Mouse (Mus musculus) heart, postnatal 0 days (tissue): ENCODE measurements around the gene Gm11758.

ENCODE experiments used
- CTCF ChIP-seq: IDR thresholded peaks from 2 replicates; pipeline ENCODE4 v1.5.1; 2016; ENCODE audit warnings: antibody characterized with exemption, control low read depth, low read depth
- EP300 ChIP-seq: IDR thresholded peaks from 2 replicates; pipeline ENCODE4 v1.6.1; 2016; ENCODE audit warnings: antibody characterized with exemption, low read depth

DNA sequence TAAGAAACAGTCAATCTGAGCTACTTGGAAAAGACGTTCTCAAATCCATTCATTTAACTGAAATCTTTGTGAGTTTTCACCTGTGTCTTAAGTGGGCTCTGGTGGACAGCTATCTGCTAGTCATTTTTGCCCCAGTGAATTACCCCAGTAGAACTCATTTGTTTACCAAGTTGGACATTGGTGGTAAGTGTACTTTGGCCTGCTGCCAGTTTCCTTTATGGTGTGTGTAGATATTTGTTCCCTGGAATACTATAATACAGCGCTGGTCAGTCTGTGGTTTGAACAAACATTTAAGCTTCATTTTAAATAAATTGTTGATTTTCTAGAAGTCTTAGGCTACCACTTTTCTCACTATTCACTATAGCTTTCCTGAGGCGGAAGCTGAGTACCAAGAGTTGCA lies 49.5 kb downstream of the Gm11758 start:
- TF ChIP-seq EP300 (no peak), CTCF (no peak)
